Mouse (Mus musculus) limb, embryonic 14.5 days (tissue): ENCODE data around the gene Zfp954. TPM values are rescaled to one million over a fixed set of nuclear protein-coding genes. Genes with fewer than 3 reads are reported as not detected.
A peak's percentile ranks its signal among the peaks of the same experiment; 100 is the strongest.

Experiments
- ATAC-seq: fragments of 200-750 bp; cut with Nextera tagmentation; 2 replicates; pipeline ENCODE4 v1.8.0; 2017; ENCODE audit warnings: low read depth, moderate number of reproducible peaks, moderate TSS enrichment; ENCODE audit not compliant: low FRiP score
- DNase-seq: peaks from one replicate; pipeline ENCODE4 v3.0.0-alpha.2; 2015; ENCODE audit warnings: low spot score
- H3K27ac ChIP-seq: fragments of 300-500 bp; sonication (generic); replicated peaks from 2 replicates; pipeline ENCODE4 v1.5.1; 2014; ENCODE audit warnings: low read depth, mild to moderate bottlenecking, low read length, moderate library complexity, mixed read lengths
- H3K27me3 ChIP-seq: fragments of 300-500 bp; sonication (generic); 2 replicates; pipeline ENCODE4 v1.6.1; 2014; ENCODE audit warnings: low read length, mixed read lengths; ENCODE audit not compliant: control insufficient read depth, insufficient read depth
- H3K36me3 ChIP-seq: fragments of 300-500 bp; sonication (generic); 2 replicates; pipeline ENCODE4 v1.6.1; 2014; ENCODE audit warnings: mild to moderate bottlenecking, low read length, moderate library complexity, mixed read lengths; ENCODE audit not compliant: control insufficient read depth, insufficient read depth
- H3K4me1 ChIP-seq: fragments of 300-500 bp; sonication (generic); 2 replicates; pipeline ENCODE4 v1.6.1; 2014; ENCODE audit warnings: antibody characterized with exemption, low read length, mixed read lengths; ENCODE audit not compliant: control insufficient read depth, insufficient read depth
- H3K4me2 ChIP-seq: fragments of 300-500 bp; sonication (generic); replicated peaks from 2 replicates; pipeline ENCODE4 v1.6.1; 2014; ENCODE audit warnings: low read depth, mild to moderate bottlenecking, low read length, moderate library complexity; ENCODE audit not compliant: severe bottlenecking
- H3K4me3 ChIP-seq: fragments of 300-500 bp; sonication (generic); replicated peaks from 2 replicates; pipeline ENCODE4 v1.5.1; 2014; ENCODE audit warnings: low read length
- H3K9ac ChIP-seq: fragments of 300-500 bp; sonication (generic); 2 replicates; pipeline ENCODE4 v1.6.1; 2014; ENCODE audit warnings: mild to moderate bottlenecking, low read depth, low read length, moderate library complexity; ENCODE audit not compliant: severe bottlenecking
- H3K9me3 ChIP-seq: fragments of 300-500 bp; sonication (generic); 2 replicates; pipeline ENCODE4 v1.6.1; 2016; ENCODE audit warnings: low read length; ENCODE audit not compliant: control insufficient read depth
- POLR2A ChIP-seq: fragments of 200-500 bp; IDR thresholded peaks from 2 replicates; pipeline ENCODE4 v1.8.0; 2012; ENCODE audit warnings: inconsistent platforms, mild to moderate bottlenecking, moderate library complexity, borderline replicate concordance; ENCODE audit not compliant: insufficient read depth, insufficient read length; ENCODE audit errors: extremely low read depth
- WGBS: fragments of 180-500 bp; shearing (Covaris S2); extraction: QIAGEN DNeasy Blood & Tissue Kit; methylation state at CpG from one replicate; pipeline ENCODE4 v1.1.7; 2014; 5-methylcytosine and 5-hydroxymethylcytosine counted together
- polyA plus RNA-seq, 2 experiments: library from polyadenylated mRNA; depleted of rRNA in 1 of 2; stranded (reverse) in 1 of 2; unstranded in 1 of 2; fragments of >200 nt; fragmentation: Nextera tagmentation in 1 of 2; extraction: Ambion mirVana in 1 of 2; gene quantifications; 2 replicates each; pipeline versions ENCODE4 v1.2.1 to v1.2.3; 2012 to 2014

Zfp954 gene
- polyA plus RNA-seq, 2 experiments, result 12.5 to 14.8 TPM

DNA sequence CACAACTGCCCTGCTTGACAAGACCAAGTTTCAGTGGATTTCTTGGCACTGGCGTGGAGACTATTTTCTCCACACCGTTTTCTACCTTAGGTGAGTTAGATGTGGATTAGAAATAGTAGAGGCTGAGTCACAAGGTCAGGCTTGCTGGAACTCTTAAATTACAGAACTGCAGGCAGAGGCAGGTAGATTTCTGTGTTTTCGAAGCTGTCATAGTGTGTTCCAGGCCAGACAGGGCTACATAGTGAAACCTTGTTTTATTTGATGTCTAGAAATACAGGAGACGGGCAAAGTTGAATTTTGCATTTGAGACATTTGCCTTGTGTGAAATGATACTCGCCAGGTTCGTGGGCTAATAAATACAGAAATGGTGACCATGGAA, 303 bp upstream of the Zfp954 start:
- H3K27ac ChIP-seq, result no peak overlapping the region
- H3K36me3 ChIP-seq, result peaks cover 8% of the 10 kb centered on the region
- DNase-seq (no peak), ATAC-seq (no peak)
- H3K9me3 ChIP-seq, result no peaks in the 10 kb centered on the region
- peak overlapping the region; percentile 77; the same call in 1 of the 2 replicates for H3K9ac ChIP-seq
- H3K4me1 ChIP-seq, result no peaks in the 10 kb centered on the region; the same call in 1 of the 2 replicates
- TF ChIP-seq POLR2A, result no peak
- peak overlapping the region; percentile 66 for H3K4me3 ChIP-seq
- 54% methylated on average over 6 of the region's 6 CpGs for WGBS
- no peaks in the 10 kb centered on the region for H3K27me3 ChIP-seq
- H3K4me2 ChIP-seq, result peak overlapping the region; percentile 62

- DNase-seq (no peak), ATAC-seq (no peak)
- Histone ChIP-seq H3K9ac (no peak overlapping the region), H3K27ac (no peak overlapping the region), H3K4me2 (no peak overlapping the region), H3K27me3 (no peaks in the 10 kb centered on the region), H3K4me1 (no peaks in the 10 kb centered on the region; the same call in 1 of the 2 replicates), H3K36me3 (peaks cover 27% of the 10 kb centered on the region), H3K4me3 (no peak overlapping the region), H3K9me3 (no peaks in the 10 kb centered on the region)
- WGBS, result 84% methylated on average over 2 of the region's 2 CpGs
- TF ChIP-seq POLR2A, result no peak
These were observed 2.8 kb downstream of the Zfp954 start for GRCm38 (mm10) chr7:7118441-7118840.

GRCm38 (mm10) chr7:7108501-7108900, 12.8 kb downstream of the Zfp954 start:
- Histone ChIP-seq H3K27me3 (no peaks in the 10 kb centered on the region), H3K4me3 (no peak overlapping the region), H3K4me1 (no peaks in the 10 kb centered on the region), H3K36me3 (no peaks in the 10 kb centered on the region), H3K9ac (no peak overlapping the region), H3K4me2 (no peak overlapping the region), H3K27ac (no peak overlapping the region), H3K9me3 (no peaks in the 10 kb centered on the region)
- ATAC-seq, result no peak
- TF ChIP-seq POLR2A, result no peak
- no peak for DNase-seq
- 91% methylated on average over 7 of the region's 7 CpGs for WGBS

Other genes starting within 250 kb of the Zfp954 start
- gene Aurkc, start 126.2 kb downstream of the Zfp954 start, polyA plus RNA-seq (2012; rRNA removed), result not detected in 2 replicates
- not detected in 2 replicates for gene Aurkc, start 126.2 kb downstream of the Zfp954 start, polyA plus RNA-seq (2014; fragmentation: Nextera tagmentation; extraction: Ambion mirVana)
- gene Zfp773, start 15.3 kb upstream of the Zfp954 start, polyA plus RNA-seq (2012; rRNA removed), result 0.84 and 0.95 TPM in 2 replicates
- 1.7 and 1.9 TPM in 2 replicates for gene Zfp773, start 15.3 kb upstream of the Zfp954 start, polyA plus RNA-seq (2014; fragmentation: Nextera tagmentation; extraction: Ambion mirVana)
- 1.7 and 2.1 TPM in 2 replicates for gene Zfp418, start 49.8 kb upstream of the Zfp954 start, polyA plus RNA-seq (2012; rRNA removed)
- gene Zfp418, start 49.8 kb upstream of the Zfp954 start, polyA plus RNA-seq (2014; fragmentation: Nextera tagmentation; extraction: Ambion mirVana), result 3.0 and 3.5 TPM in 2 replicates
- gene Zfp772, start 88.5 kb upstream of the Zfp954 start, polyA plus RNA-seq (2012; rRNA removed), result 9.1 and 10.2 TPM in 2 replicates
- 8.7 and 9.2 TPM in 2 replicates for gene Zfp772, start 88.5 kb upstream of the Zfp954 start, polyA plus RNA-seq (2014; fragmentation: Nextera tagmentation; extraction: Ambion mirVana)
- 3.4 and 5.5 TPM in 2 replicates for gene Vmn2r29, start 125.8 kb upstream of the Zfp954 start, polyA plus RNA-seq (2012; rRNA removed)
- gene Vmn2r29, start 125.8 kb upstream of the Zfp954 start, polyA plus RNA-seq (2014; fragmentation: Nextera tagmentation; extraction: Ambion mirVana), result 1.1 and 1.3 TPM in 2 replicates
- 3.4 and 4.5 TPM in 2 replicates for gene Gm45844, start 156.8 kb upstream of the Zfp954 start, polyA plus RNA-seq (2012; rRNA removed)
- gene Gm45844, start 156.8 kb upstream of the Zfp954 start, polyA plus RNA-seq (2014; fragmentation: Nextera tagmentation; extraction: Ambion mirVana), result 3.5 and 6.3 TPM in 2 replicates
- 27.1 and 31.8 TPM in 2 replicates for gene Clcn4, start 179.4 kb upstream of the Zfp954 start, polyA plus RNA-seq (2012; rRNA removed)
- gene Clcn4, start 179.4 kb upstream of the Zfp954 start, polyA plus RNA-seq (2014; fragmentation: Nextera tagmentation; extraction: Ambion mirVana), result 41.9 and 50.9 TPM in 2 replicates
- gene Vmn2r30, start 216.1 kb upstream of the Zfp954 start, polyA plus RNA-seq (2012; rRNA removed), result 0.01 TPM in 1 of 2 replicates, not detected in the other
- gene Vmn2r30, start 216.1 kb upstream of the Zfp954 start, polyA plus RNA-seq (2014; fragmentation: Nextera tagmentation; extraction: Ambion mirVana), result not detected in 2 replicates